In the genomic region with DNA sequence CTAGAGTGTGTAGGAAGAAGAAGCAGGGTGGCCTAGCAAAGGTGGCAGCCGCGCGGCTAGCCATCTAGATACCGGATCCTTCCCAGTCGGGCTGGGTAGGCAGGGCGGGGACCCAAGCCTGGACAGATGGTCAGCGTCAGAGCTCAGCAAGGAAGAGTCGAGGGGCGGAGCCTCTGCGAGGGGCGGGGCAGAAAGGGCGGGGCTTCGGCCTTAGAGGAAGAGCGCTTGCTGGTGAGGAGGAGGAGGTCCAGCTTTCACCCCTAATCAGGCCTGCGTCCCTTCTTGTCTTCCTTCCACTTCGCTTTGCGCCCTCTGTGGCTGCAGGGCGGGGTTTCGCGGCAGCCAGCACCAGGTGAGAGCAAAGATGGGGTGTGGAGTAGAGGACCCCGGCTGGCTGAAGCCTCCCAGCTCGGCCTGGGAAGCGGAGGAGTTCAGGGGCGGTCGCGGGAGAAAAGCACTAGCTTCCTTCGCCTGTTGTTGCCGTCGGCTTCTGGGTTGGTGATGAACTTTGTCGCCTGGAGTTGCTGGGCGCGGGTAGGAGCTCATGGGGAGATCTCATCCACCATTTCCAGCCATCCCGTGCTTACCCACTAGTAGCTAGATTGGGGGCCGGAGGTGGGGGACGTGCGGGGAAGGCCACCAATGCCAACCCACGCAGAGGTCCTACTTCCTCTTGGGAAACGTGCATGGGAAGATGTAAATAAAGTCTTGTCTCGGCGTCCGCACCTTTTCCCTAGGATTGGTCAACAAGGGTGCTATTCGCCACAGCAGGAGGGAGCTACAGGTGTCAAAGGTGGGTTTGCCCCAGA, we compare ENCODE assay signal across 8 mouse cellular contexts. TPM values are rescaled to one million over a fixed set of nuclear protein-coding genes. Genes with fewer than 3 reads are reported as not detected.
DNase-seq lines count a peak whose midpoint lies in the region; ATAC-seq lines count a peak whose summit lies in the region.

A gene (plus strand): TSS at position 190 of the 809 bp plus-strand sequence.

- peak; percentile 90 for DNase-seq in ZHBTc4 (ENCODE audit: low read depth, low spot score)
- peak; percentile 90 to 95 for DNase-seq in cerebellum, postnatal 25 days
- DNase-seq in frontal cortex, postnatal 36 days (ENCODE audit: low spot score in 2 of 2): peak; percentile 54 to 67
- DNase-seq in layer of hippocampus, postnatal 36 days: peak; percentile 59 to 65
- peak; percentile 90 for DNase-seq in lung, postnatal 25 days (ENCODE audit: low spot score)
- peak; percentile 91 for DNase-seq in ovary, postnatal 36 days (ENCODE audit: low spot score)
- peak; percentile 30 for DNase-seq in thymus, postnatal 14 days

- no peaks in the 10 kb centered on the region for H3K36me3 ChIP-seq in hindbrain, embryonic 13.5 days

- H3K9ac ChIP-seq in hindbrain, embryonic 13.5 days: peak within 1 kb of the TSS; percentile 75

- peak; percentile 81 for ATAC-seq in hindbrain, embryonic 13.5 days (ENCODE audit: low FRiP score)

- H3K9me3 ChIP-seq in hindbrain, embryonic 13.5 days: no peaks in the 10 kb centered on the region

- H3K27me3 ChIP-seq in hindbrain, embryonic 13.5 days: peaks cover 15% of the 10 kb centered on the region; the same call in 1 of the 2 replicates

- peak within 1 kb of the TSS; percentile 52 for H3K4me3 ChIP-seq in hindbrain, embryonic 13.5 days

- peak within 1 kb of the TSS; percentile 80 for H3K4me2 ChIP-seq in hindbrain, embryonic 13.5 days

- H3K4me1 ChIP-seq in hindbrain, embryonic 13.5 days (replicated peaks): peaks cover 14% of the 10 kb centered on the region

- H3K27ac ChIP-seq in hindbrain, embryonic 13.5 days: no peak within 1 kb of the TSS

- 1% methylated on average over 42 of the region's 42 CpGs for WGBS in hindbrain, embryonic 13.5 days

RNA-seq across cellular contexts. Expression of the gene that starts here (rescaled TPM):
- polyA plus RNA-seq in hindbrain, embryonic 13.5 days (2015; fragmentation: Nextera tagmentation; extraction: Ambion mirVana): 12.3 and 12.9 TPM in 2 replicates
- 10 to 100 TPM; 11.2 to 11.9 TPM for total RNA-seq in layer of hippocampus, postnatal 36 days (2021)

Comparison
In these comparisons a context has a peak if more than half of its experiments do, and no peak if none do; other contexts are left out.
1. DNase-seq: peak in every context shown above with its lines; median percentile 92 in cerebellum, postnatal 25 days; 91 in ovary, postnatal 36 days; 90 in ZHBTc4; 90 in lung, postnatal 25 days; 62 in layer of hippocampus, postnatal 36 days; 60 in frontal cortex, postnatal 36 days; 30 in thymus, postnatal 14 days.